Mouse (Mus musculus): Measurements from ENCODE around the gene Boll. TPM values are rescaled to one million over a fixed set of nuclear protein-coding genes. Genes with fewer than 3 reads are reported as not detected.

The Boll gene
- polyA plus RNA-seq, 1 experiment: not detected

GRCm38 (mm10) chr1:55201850-55202752, 161.2 kb downstream of the Boll start:
- WGBS: 29% methylated on average over 18 of the region's 18 CpGs
- Histone ChIP-seq H3K4me1 (ENCODE audit: control insufficient read depth, insufficient read depth, low read length) (peaks cover 12% of the 10 kb centered on the region), H3K27ac (ENCODE audit: insufficient read depth, low read depth, low read length) (peak overlapping the region; percentile 80), H3K4me3 (ENCODE audit: insufficient read depth, low read depth, low read length) (no peak overlapping the region)
- TF ChIP-seq CTCF (IDR thresholded peaks at IDR 0.05; ENCODE audit: insufficient read depth, low read depth, low read length) (no peak), POLR2A (IDR thresholded peaks at IDR 0.05; ENCODE audit: insufficient read depth, low read depth, low read length) (no peak)

GRCm38 (mm10) chr1:55198719-55199118, 164.6 kb downstream of the Boll start:
- no peak overlapping the region for H3K4me3 ChIP-seq (ENCODE audit: insufficient read depth, low read depth, low read length)
- H3K27ac ChIP-seq (ENCODE audit: insufficient read depth, low read depth, low read length): no peak overlapping the region
- no peak for TF ChIP-seq POLR2A (IDR thresholded peaks at IDR 0.05; ENCODE audit: insufficient read depth, low read depth, low read length)
- TF ChIP-seq CTCF (IDR thresholded peaks at IDR 0.05; ENCODE audit: insufficient read depth, low read depth, low read length): no peak
- H3K4me1 ChIP-seq (ENCODE audit: control insufficient read depth, insufficient read depth, low read length): peaks cover 12% of the 10 kb centered on the region
- WGBS: 41% methylated on average over 3 of the region's 3 CpGs

Other genes starting within 250 kb of the Boll start
- gene Mob4, start 232.2 kb downstream of the Boll start, polyA plus RNA-seq (2012; ENCODE audit: insufficient read depth, insufficient read length, low replicate concordance, missing spikeins): 125 TPM in 1 of 2 replicates, not detected in the other
- gene Rftn2, start 136.7 kb downstream of the Boll start, polyA plus RNA-seq (2012; ENCODE audit: insufficient read depth, insufficient read length, low replicate concordance, missing spikeins): not detected in 2 replicates
- not detected in 2 replicates for gene Mars2, start 126.3 kb downstream of the Boll start, polyA plus RNA-seq (2012; ENCODE audit: insufficient read depth, insufficient read length, low replicate concordance, missing spikeins)
- gene Plcl1, start 42.5 kb upstream of the Boll start, polyA plus RNA-seq (2012; ENCODE audit: insufficient read depth, insufficient read length, low replicate concordance, missing spikeins): not detected in 2 replicates

All from olfactory bulb, adult 2 months (tissue).